Mouse (Mus musculus): ENCODE measurements at regions not wholly inside any gene's neighbourhood (a gene's known extent, or its start where the extent isn't known, plus 50 kb on each side); places are given as distances from the start of the nearest gene placed in this dataset.

- in situ Hi-C loops (cut with MboI; ENCODE audit: low sequenced_read_pairs in 2 of 2, unreplicated experiment in 2 of 2) = no loop called here
- TF ChIP-seq ZNF384 (IDR thresholded peaks at IDR 0.05; ENCODE audit: low read depth, low read length) = no peak
- no peak for TF ChIP-seq HCFC1 (IDR thresholded peaks at IDR 0.05; ENCODE audit: borderline replicate concordance, insufficient read depth, low read length)
These were observed 197.2 kb upstream of the Cobl start for GRCm38 (mm10) chr11:12661824-12662443.

GRCm38 (mm10) chr11:12658847-12659246 lies 194.1 kb upstream of the Cobl start:
- no peak for TF ChIP-seq ZC3H11A (IDR thresholded peaks at IDR 0.05; ENCODE audit: borderline replicate concordance, low read depth, low read length)
- TF ChIP-seq ZNF384 (IDR thresholded peaks at IDR 0.05; ENCODE audit: low read depth, low read length) = no peak
- no peak for TF ChIP-seq CHD2 (IDR thresholded peaks at IDR 0.05; ENCODE audit: low read depth, low read length)
- no peak for TF ChIP-seq MAFK (IDR thresholded peaks at IDR 0.05; ENCODE audit: insufficient read depth, low read depth, low read length)
- TF ChIP-seq HCFC1 (IDR thresholded peaks at IDR 0.05; ENCODE audit: borderline replicate concordance, insufficient read depth, low read length) = no peak
- DNase-seq (ENCODE audit: low read depth, low spot score) = no peak
- no peak overlapping the region for H3K4me3 ChIP-seq (ENCODE audit: insufficient read depth in 1 of 2, low read depth in 1 of 2, low read length in 2 of 2, poor library complexity in 1 of 2, severe bottlenecking in 1 of 2)
- in situ Hi-C loops (cut with MboI; ENCODE audit: low sequenced_read_pairs in 2 of 2, unreplicated experiment in 2 of 2) = no loop called here
- H3K4me1 ChIP-seq (ENCODE audit: control insufficient read depth in 2 of 2, insufficient read depth in 2 of 2, low read length in 2 of 2, poor library complexity in 1 of 2) = peaks cover 0 to 2% of the 10 kb centered on the region in 2 experiments; a peak in 2 of 4 replicates
- no peaks in the 10 kb centered on the region for H3K36me3 ChIP-seq (ENCODE audit: control insufficient read depth, insufficient read depth, low read length, poor library complexity, severe bottlenecking)
- H3K27ac ChIP-seq (ENCODE audit: insufficient read depth, low read depth, low read length, poor library complexity, severe bottlenecking) = no peak overlapping the region
- H3K9ac ChIP-seq (ENCODE audit: insufficient read depth, low read depth, low read length, poor library complexity, severe bottlenecking) = no peak overlapping the region
- H3K9me3 ChIP-seq (ENCODE audit: control insufficient read depth, insufficient read depth, low read depth, low read length) = no peaks in the 10 kb centered on the region

More at GRCm38 (mm10) chr11:12661824-12662443, 197.2 kb upstream of the Cobl start:
- Histone ChIP-seq H3K4me3 (ENCODE audit: insufficient read depth in 1 of 2, low read depth in 1 of 2, low read length in 2 of 2, poor library complexity in 1 of 2, severe bottlenecking in 1 of 2) (no peak overlapping the region), H3K9me3 (ENCODE audit: control insufficient read depth, insufficient read depth, low read depth, low read length) (no peaks in the 10 kb centered on the region), H3K4me1 (ENCODE audit: control insufficient read depth in 2 of 2, insufficient read depth in 2 of 2, low read length in 2 of 2, poor library complexity in 1 of 2) (no peaks in the 10 kb centered on the region; a peak in 1 of 4 replicates), H3K36me3 (ENCODE audit: control insufficient read depth, insufficient read depth, low read length, poor library complexity, severe bottlenecking) (no peaks in the 10 kb centered on the region), H3K27ac (ENCODE audit: insufficient read depth, low read depth, low read length, poor library complexity, severe bottlenecking) (no peak overlapping the region), H3K9ac (ENCODE audit: insufficient read depth, low read depth, low read length, poor library complexity, severe bottlenecking) (no peak overlapping the region)
- no peak for DNase-seq (ENCODE audit: low read depth, low spot score)

GRCm38 (mm10) chr11:12656450-12656849 lies 191.7 kb upstream of the Cobl start:
- no peaks in the 10 kb centered on the region for H3K36me3 ChIP-seq (ENCODE audit: control insufficient read depth, insufficient read depth, low read length, poor library complexity, severe bottlenecking)
- in situ Hi-C loops (cut with MboI; ENCODE audit: low sequenced_read_pairs in 2 of 2, unreplicated experiment in 2 of 2) = no loop called here
- H3K9me3 ChIP-seq (ENCODE audit: control insufficient read depth, insufficient read depth, low read depth, low read length) = no peaks in the 10 kb centered on the region
- no peak overlapping the region for H3K9ac ChIP-seq (ENCODE audit: insufficient read depth, low read depth, low read length, poor library complexity, severe bottlenecking)
- H3K4me1 ChIP-seq (ENCODE audit: control insufficient read depth in 2 of 2, insufficient read depth in 2 of 2, low read length in 2 of 2, poor library complexity in 1 of 2) = peaks cover 0 to 4% of the 10 kb centered on the region in 2 experiments; a peak in 2 of 4 replicates
- TF ChIP-seq MAFK (IDR thresholded peaks at IDR 0.05; ENCODE audit: insufficient read depth, low read depth, low read length) (no peak), CHD2 (IDR thresholded peaks at IDR 0.05; ENCODE audit: low read depth, low read length) (no peak), HCFC1 (IDR thresholded peaks at IDR 0.05; ENCODE audit: borderline replicate concordance, insufficient read depth, low read length) (no peak), ZNF384 (IDR thresholded peaks at IDR 0.05; ENCODE audit: low read depth, low read length) (no peak), ZC3H11A (IDR thresholded peaks at IDR 0.05; ENCODE audit: borderline replicate concordance, low read depth, low read length) (no peak)
- DNase-seq (ENCODE audit: low read depth, low spot score) = peak; percentile 11
- peak overlapping the region in 1 of 2 experiments; percentile 41; a peak in 2 of 4 replicates for H3K4me3 ChIP-seq (ENCODE audit: insufficient read depth in 1 of 2, low read depth in 1 of 2, low read length in 2 of 2, poor library complexity in 1 of 2, severe bottlenecking in 1 of 2)
- no peak overlapping the region for H3K27ac ChIP-seq (ENCODE audit: insufficient read depth, low read depth, low read length, poor library complexity, severe bottlenecking)

Data from ES-E14 (cell line).